Mouse (Mus musculus) heart, embryonic 11.5 days (tissue): ENCODE data around the gene Tnfsf11. TPM values are rescaled to one million over a fixed set of nuclear protein-coding genes. Genes with fewer than 3 reads are reported as not detected.

Source experiments
- ATAC-seq: fragments of 200-750 bp; cut with Nextera tagmentation; replicated peaks from 2 replicates; pipeline ENCODE4 v1.8.0; 2017; ENCODE audit warnings: moderate library complexity; ENCODE audit not compliant: insufficient number of reproducible peaks, low FRiP score, low TSS enrichment
- H3K27ac ChIP-seq: fragments of 300-500 bp; sonication (generic); 2 replicates; pipeline ENCODE4 v1.5.1; 2014; ENCODE audit warnings: mild to moderate bottlenecking, low read depth, low read length
- H3K27me3 ChIP-seq: fragments of 300-500 bp; sonication (generic); 2 replicates; pipeline ENCODE4 v1.6.1; 2014; ENCODE audit warnings: mild to moderate bottlenecking, low read length, mixed read lengths; ENCODE audit not compliant: control insufficient read depth, insufficient read depth
- H3K36me3 ChIP-seq: fragments of 300-500 bp; sonication (generic); 2 replicates; pipeline ENCODE4 v1.6.1; 2014; ENCODE audit warnings: mild to moderate bottlenecking, low read length, moderate library complexity, mixed read lengths; ENCODE audit not compliant: control insufficient read depth, insufficient read depth
- H3K4me1 ChIP-seq: fragments of 300-500 bp; sonication (generic); 2 replicates; pipeline ENCODE4 v1.6.1; 2014; ENCODE audit warnings: low read length; ENCODE audit not compliant: control insufficient read depth, insufficient read depth
- H3K4me2 ChIP-seq: fragments of 300-500 bp; sonication (generic); 2 replicates; pipeline ENCODE4 v1.6.1; 2014; ENCODE audit warnings: mild to moderate bottlenecking, moderate library complexity
- H3K4me3 ChIP-seq: fragments of 300-500 bp; sonication (generic); 2 replicates; pipeline ENCODE4 v1.5.1; 2014; ENCODE audit warnings: low read depth, low read length
- H3K9ac ChIP-seq: fragments of 300-500 bp; sonication (generic); 2 replicates; pipeline ENCODE4 v1.6.1; 2014; ENCODE audit warnings: mild to moderate bottlenecking, low read depth, low read length, moderate library complexity
- H3K9me3 ChIP-seq: fragments of 300-500 bp; sonication (generic); replicated peaks from 2 replicates; pipeline ENCODE4 v1.6.1; 2016; ENCODE audit warnings: low read length; ENCODE audit not compliant: control insufficient read depth
- WGBS: fragments of 180-500 bp; shearing (Covaris S2); extraction: QIAGEN DNeasy Blood & Tissue Kit; methylation state at CpG from one replicate; pipeline ENCODE4 v1.1.7; 2014; ENCODE audit not compliant: insufficient replicate concordance; 5-methylcytosine and 5-hydroxymethylcytosine counted together
- polyA plus RNA-seq: library from polyadenylated mRNA; unstranded; fragments of >200 nt; fragmentation: Nextera tagmentation; extraction: Ambion mirVana; gene quantifications from 2 replicates; pipeline ENCODE4 v1.2.1, GENCODE M21; 2014

Tnfsf11 gene
- polyA plus RNA-seq, 1 experiment from 2014 or later: 0.31 TPM

- no peak for ATAC-seq
Measured at GRCm38 (mm10) chr14:78300914-78301313, 6.9 kb downstream of the Tnfsf11 start.

DNA sequence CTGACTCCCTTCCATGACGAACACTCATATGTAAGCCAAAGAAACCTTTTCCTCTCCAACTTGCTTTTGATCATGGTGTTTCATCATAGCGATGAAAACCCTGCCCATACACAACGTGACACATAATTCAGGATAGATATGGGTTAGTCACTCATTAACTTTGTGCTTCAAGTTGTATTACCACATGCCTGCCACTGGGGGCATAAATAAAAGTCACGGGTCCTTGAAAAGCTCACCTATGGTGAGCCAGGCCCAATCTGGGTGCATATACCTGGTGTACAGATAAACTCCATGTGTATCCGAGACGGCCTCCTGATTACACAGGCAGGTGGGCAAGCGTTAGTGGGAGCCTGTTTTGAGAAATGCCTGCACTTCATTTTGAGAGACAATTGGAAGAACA is 15.2 kb downstream of the Tnfsf11 start:
- H3K27ac ChIP-seq: no peak overlapping the region
- H3K4me3 ChIP-seq: no peak overlapping the region
- no peak for ATAC-seq
- WGBS: 86% methylated on average over 7 of the region's 7 CpGs
- H3K9ac ChIP-seq: no peak overlapping the region
- H3K4me2 ChIP-seq: no peak overlapping the region
- no peaks in the 10 kb centered on the region for H3K36me3 ChIP-seq
- H3K4me1 ChIP-seq: no peaks in the 10 kb centered on the region
- H3K27me3 ChIP-seq: no peaks in the 10 kb centered on the region
- H3K9me3 ChIP-seq: no peaks in the 10 kb centered on the region; the same call in 1 of the 2 replicates

More at GRCm38 (mm10) chr14:78300914-78301313, 6.9 kb downstream of the Tnfsf11 start:
- Histone ChIP-seq H3K9me3 (no peaks in the 10 kb centered on the region), H3K4me3 (no peak overlapping the region), H3K27me3 (peaks cover 5% of the 10 kb centered on the region), H3K9ac (no peak overlapping the region), H3K27ac (no peak overlapping the region), H3K4me1 (no peaks in the 10 kb centered on the region), H3K36me3 (no peaks in the 10 kb centered on the region), H3K4me2 (no peak overlapping the region)
- 83% methylated on average over 3 of the region's 3 CpGs for WGBS

- ATAC-seq: no peak
- Histone ChIP-seq H3K36me3 (no peaks in the 10 kb centered on the region), H3K27ac (no peak overlapping the region), H3K4me2 (no peak overlapping the region), H3K4me3 (no peak overlapping the region), H3K9me3 (no peaks in the 10 kb centered on the region; the same call in 1 of the 2 replicates), H3K27me3 (no peaks in the 10 kb centered on the region), H3K9ac (no peak overlapping the region), H3K4me1 (no peaks in the 10 kb centered on the region)
- WGBS: 73% methylated on average over 9 of the region's 9 CpGs
Measured at GRCm38 (mm10) chr14:78289912-78290523, 17.8 kb downstream of the Tnfsf11 start.

DNA sequence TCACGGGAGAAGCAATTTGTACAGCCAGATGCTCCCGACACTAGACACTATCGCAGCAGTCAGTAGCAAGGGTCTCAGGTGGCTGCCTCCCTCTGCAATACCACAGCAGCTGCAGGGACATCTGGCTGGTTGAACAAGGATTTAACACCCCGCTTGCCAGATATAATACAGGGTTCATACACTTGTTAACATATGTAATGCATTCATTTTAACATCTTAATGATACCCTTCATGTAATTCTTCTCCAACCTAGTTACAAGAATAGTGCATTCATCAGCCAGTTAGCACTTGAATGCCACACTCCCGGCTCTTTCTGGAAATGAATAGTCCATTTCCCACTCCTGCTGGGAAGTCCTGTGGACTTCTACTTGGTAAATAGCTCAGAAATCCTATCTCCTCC is 18.9 kb downstream of the Tnfsf11 start:
- H3K4me3 ChIP-seq: no peak overlapping the region
- no peak overlapping the region for H3K9ac ChIP-seq
- no peak for ATAC-seq
- no peak overlapping the region for H3K27ac ChIP-seq
- no peaks in the 10 kb centered on the region for H3K4me1 ChIP-seq
- 56% methylated on average over 5 of the region's 5 CpGs for WGBS
- no peak overlapping the region for H3K4me2 ChIP-seq
- no peaks in the 10 kb centered on the region for H3K36me3 ChIP-seq
- no peaks in the 10 kb centered on the region for H3K27me3 ChIP-seq
- H3K9me3 ChIP-seq: no peaks in the 10 kb centered on the region; the same call in 1 of the 2 replicates

DNA sequence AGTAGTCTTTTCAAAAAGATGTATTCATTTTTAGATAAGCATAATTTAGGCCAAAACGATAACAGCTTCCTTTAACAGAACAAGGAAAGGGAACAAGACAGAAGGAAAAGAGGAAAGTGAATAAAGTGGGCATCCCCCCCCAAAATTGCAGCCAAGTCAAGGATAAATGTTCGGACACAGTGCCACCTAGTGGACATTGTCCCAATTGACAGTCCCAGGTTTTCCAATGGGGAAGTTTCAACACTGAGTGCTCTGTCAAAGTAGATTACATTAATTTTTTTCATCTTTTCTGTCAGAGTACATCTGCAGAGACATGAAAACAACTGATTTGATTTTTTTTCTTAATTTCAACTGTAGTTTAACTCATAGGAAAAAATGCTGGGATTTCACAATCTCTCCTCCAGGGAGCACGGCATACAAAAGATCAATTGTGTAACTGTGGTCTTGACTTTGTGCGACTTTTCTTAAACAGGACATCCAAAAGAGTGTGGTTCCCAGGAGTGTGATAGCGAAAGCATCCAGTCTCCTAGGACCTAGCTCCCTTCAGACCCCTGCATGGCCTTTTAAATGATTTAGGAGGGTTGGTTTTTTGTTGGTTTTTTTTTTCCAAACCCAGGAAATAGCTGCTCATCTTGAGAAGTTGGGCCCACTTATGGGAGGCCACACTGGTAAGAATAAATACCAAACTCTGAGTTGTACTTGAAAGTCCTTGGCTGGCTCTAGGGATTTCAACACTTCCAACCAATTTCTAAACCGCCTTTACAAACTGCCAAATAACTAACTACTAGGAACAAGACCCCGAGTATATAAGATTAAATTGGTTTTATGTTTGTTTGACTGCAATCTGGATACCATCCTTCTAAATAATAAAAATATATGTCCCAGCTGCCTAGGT is 19.7 kb downstream of the Tnfsf11 start:
- Histone ChIP-seq H3K4me3 (no peak overlapping the region), H3K27me3 (no peaks in the 10 kb centered on the region), H3K27ac (no peak overlapping the region), H3K9me3 (no peaks in the 10 kb centered on the region), H3K4me1 (no peaks in the 10 kb centered on the region), H3K4me2 (no peak overlapping the region), H3K9ac (no peak overlapping the region), H3K36me3 (no peaks in the 10 kb centered on the region)
- no peak; the same call in 1 of the 2 replicates for ATAC-seq
- WGBS: 42% methylated on average over 7 of the region's 7 CpGs

DNA sequence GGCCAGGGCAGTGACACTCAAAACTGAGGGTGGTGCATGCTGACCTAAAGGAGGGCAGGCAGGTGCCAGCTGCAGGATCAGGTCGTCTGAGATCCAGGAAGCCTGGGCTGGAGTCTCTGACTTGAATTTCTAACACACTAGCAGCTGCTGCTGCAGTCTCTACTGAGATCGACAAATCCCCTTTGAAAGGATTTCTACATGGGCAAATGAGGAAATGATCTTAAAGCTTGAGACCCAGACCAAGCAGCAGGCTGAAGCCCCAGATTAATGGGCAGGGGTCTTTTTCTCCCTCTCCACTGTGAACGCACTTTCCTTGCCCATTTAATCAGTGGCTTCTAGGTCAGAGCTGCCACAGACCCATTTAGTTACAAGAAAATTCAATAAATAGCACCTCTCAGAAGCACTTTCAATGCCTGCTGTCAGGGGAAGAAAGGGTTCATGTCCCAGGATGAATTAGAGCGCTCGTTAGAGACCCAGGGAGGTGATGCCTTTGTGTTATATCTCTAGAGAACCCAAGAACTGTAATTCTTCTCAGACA is 21.8 kb downstream of the Tnfsf11 start:
- WGBS: 62% methylated on average over 5 of the region's 5 CpGs
- Histone ChIP-seq H3K4me2 (no peak overlapping the region), H3K9me3 (no peaks in the 10 kb centered on the region), H3K9ac (no peak overlapping the region), H3K27ac (no peak overlapping the region), H3K4me3 (no peak overlapping the region), H3K27me3 (no peaks in the 10 kb centered on the region), H3K4me1 (0 out of 2 replicates have a peak, but pooled peaks cover 2% of the 10 kb centered on the region), H3K36me3 (no peaks in the 10 kb centered on the region)
- ATAC-seq: no peak

DNA sequence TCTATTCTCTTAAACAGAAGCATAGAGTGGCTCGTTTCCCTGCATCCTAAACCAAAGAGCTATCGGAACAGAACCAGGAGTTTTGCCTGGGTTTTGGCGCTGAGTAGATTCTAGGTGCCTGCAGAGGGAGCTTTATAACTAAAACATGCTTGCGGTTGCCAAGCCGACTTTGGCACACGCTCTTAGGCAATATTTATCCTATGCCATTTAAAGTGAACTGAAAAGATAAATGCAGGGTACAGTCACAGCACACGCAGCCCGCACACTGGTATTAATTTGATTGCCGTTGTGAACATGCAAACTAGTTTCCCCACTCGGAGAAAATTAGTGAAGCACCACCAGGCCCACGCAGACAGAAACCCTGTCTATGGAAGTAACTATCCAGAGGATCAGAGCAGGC is 25.4 kb downstream of the Tnfsf11 start:
- Histone ChIP-seq H3K9ac (no peak overlapping the region), H3K9me3 (no peaks in the 10 kb centered on the region), H3K36me3 (no peaks in the 10 kb centered on the region), H3K4me1 (0 out of 2 replicates have a peak, but pooled peaks cover 2% of the 10 kb centered on the region), H3K4me3 (no peak overlapping the region), H3K4me2 (no peak overlapping the region), H3K27ac (no peak overlapping the region), H3K27me3 (no peaks in the 10 kb centered on the region)
- 82% methylated on average over 11 of the region's 11 CpGs for WGBS
- no peak for ATAC-seq

GRCm38 (mm10) chr14:78276395-78276930 is 31.4 kb downstream of the Tnfsf11 start:
- 75% methylated on average over 18 of the region's 18 CpGs for WGBS
- Histone ChIP-seq H3K9ac (no peak overlapping the region), H3K27ac (no peak overlapping the region), H3K4me1 (no peaks in the 10 kb centered on the region), H3K4me2 (no peak overlapping the region), H3K27me3 (no peaks in the 10 kb centered on the region), H3K36me3 (no peaks in the 10 kb centered on the region), H3K4me3 (no peak overlapping the region), H3K9me3 (no peaks in the 10 kb centered on the region)
- no peak for ATAC-seq
